Mouse (Mus musculus): ENCODE results near the gene Clcn3.
"Not testable (repeated sequence)": the region's sequence is repeated elsewhere in the genome, so short reads cannot be mapped to it uniquely, and the experiment has no call there.

Clcn3 gene

GRCm38 (mm10) chr8:60982701-60983687, at the start of gene Clcn3:
Gene Clcn3 (minus strand): TSS chr8:60983300.
- DNase-seq, result peak; percentile 97 to 98

GRCm38 (mm10) chr8:60996468-60996867, 13.4 kb upstream of the Clcn3 start:
- no peak for DNase-seq

GRCm38 (mm10) chr8:60993639-60993986, 10.5 kb upstream of the Clcn3 start:
- no peak for DNase-seq

GRCm38 (mm10) chr8:60992910-60993638, 10.0 kb upstream of the Clcn3 start, which contains the start of gene Nek1:
Gene Nek1 (plus strand): TSS chr8:60993195.
- peak; percentile 95 for DNase-seq

- DNase-seq, result peak in 1 of 2 experiments; percentile 70
These were observed 9.4 kb upstream of the Clcn3 start for GRCm38 (mm10) chr8:60992561-60992909.

GRCm38 (mm10) chr8:60984260-60985010, 1.3 kb upstream of the Clcn3 start:
- not testable (repeated sequence) for DNase-seq

- peak; percentile 39 to 66 for DNase-seq
These were observed 584 bp upstream of the Clcn3 start for GRCm38 (mm10) chr8:60983688-60984079.

GRCm38 (mm10) chr8:60981388-60981787, 1.7 kb downstream of the Clcn3 start:
- DNase-seq, result no peak

GRCm38 (mm10) chr8:60978496-60978895, 4.6 kb downstream of the Clcn3 start:
- DNase-seq, result no peak

GRCm38 (mm10) chr8:60976818-60977217, 6.3 kb downstream of the Clcn3 start:
- DNase-seq, result no peak

GRCm38 (mm10) chr8:60974837-60975236, 8.3 kb downstream of the Clcn3 start:
- no peak for DNase-seq

- no peak for DNase-seq
These were observed 9.7 kb downstream of the Clcn3 start for GRCm38 (mm10) chr8:60973448-60973847.

GRCm38 (mm10) chr8:60971808-60972207, 11.3 kb downstream of the Clcn3 start:
- no peak for DNase-seq

- DNase-seq, result no peak
These were observed 14.0 kb downstream of the Clcn3 start for GRCm38 (mm10) chr8:60969091-60969490.

GRCm38 (mm10) chr8:60965741-60966140, 17.4 kb downstream of the Clcn3 start:
- no peak for DNase-seq

- no peak for DNase-seq
These were observed 17.8 kb downstream of the Clcn3 start for GRCm38 (mm10) chr8:60965306-60965705.

GRCm38 (mm10) chr8:60964518-60964917, 18.6 kb downstream of the Clcn3 start:
- DNase-seq, result no peak

GRCm38 (mm10) chr8:60963931-60964330, 19.2 kb downstream of the Clcn3 start:
- no peak for DNase-seq

GRCm38 (mm10) chr8:60962763-60963162, 20.3 kb downstream of the Clcn3 start:
- no peak for DNase-seq

- no peak for DNase-seq
These were observed 26.3 kb downstream of the Clcn3 start for GRCm38 (mm10) chr8:60956847-60957246.

GRCm38 (mm10) chr8:60954281-60955014, 28.7 kb downstream of the Clcn3 start:
- DNase-seq, result no peak

GRCm38 (mm10) chr8:60952803-60953202, 30.3 kb downstream of the Clcn3 start:
- no peak for DNase-seq

All from thymus, adult 18-20 months (tissue).